8 mouse cellular contexts compared by ENCODE assay signal in the genomic region with DNA sequence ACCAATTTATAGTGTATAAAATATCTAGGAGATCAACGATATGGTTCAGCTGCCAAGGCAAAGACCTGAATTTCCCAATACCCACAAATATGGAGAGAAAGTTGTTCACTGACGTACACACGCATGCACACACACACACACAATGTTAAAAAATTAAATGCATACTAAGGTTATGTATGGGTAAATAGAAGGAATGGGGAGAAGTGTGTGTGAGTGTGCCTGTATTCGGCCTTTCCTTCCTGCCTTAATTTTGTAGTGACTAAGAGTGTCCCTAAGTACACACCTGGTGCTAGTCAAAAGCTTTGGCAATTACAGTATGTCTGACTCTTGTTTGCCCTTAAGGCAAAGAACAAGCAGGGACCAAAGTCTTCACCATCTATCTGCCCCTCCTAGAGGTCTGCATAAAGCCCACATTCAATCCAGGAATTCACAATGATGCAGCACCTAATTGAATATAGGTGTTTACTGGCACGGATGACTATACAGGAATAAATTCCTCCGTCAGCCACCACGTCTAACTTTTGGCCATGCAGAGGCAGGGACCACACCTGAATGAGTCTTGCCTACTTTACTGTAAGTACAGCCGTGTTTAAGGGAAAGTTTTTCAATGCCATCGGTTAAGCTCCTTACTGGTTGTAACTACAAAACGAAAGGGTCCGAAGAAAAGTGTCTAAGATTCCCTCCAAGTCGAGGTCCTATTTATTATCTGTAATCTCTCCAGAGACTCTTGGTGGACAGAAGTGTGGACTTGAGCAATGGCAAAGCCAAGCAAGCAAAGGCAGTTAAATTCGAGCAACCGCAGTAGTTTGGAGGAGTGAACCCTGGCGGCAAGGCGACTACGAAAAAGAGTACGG. TPM values are rescaled to one million over a fixed set of nuclear protein-coding genes. Genes with fewer than 3 reads are reported as not detected.
DNase-seq lines count a peak whose midpoint lies in the region; ATAC-seq lines count a peak whose summit lies in the region.

No protein-coding gene starts in this region.

- DNase-seq in embryo, embryonic 9.5 days (ENCODE audit: extremely low spot score), result peak; percentile 18
- no peak for DNase-seq in embryo, embryonic 10 days (ENCODE audit: low spot score)
- peak; percentile 43 for DNase-seq in thymus, postnatal 0 days (ENCODE audit: low spot score)
- DNase-seq in thymus, adult 18-20 months, result no peak
- DNase-seq in limb, embryonic 10.5 days (ENCODE audit: low spot score), result no peak
- no peak for DNase-seq in frontal cortex, adult 2 months (ENCODE audit: extremely low spot score in 1 of 2, low spot score in 1 of 2)
- no peak for DNase-seq in spleen, postnatal 4 days (ENCODE audit: low spot score in 2 of 2)

- no peaks in the 10 kb centered on the region for H3K27me3 ChIP-seq in limb, embryonic 10.5 days (ENCODE audit: low read depth, poor library complexity, severe bottlenecking)
- H3K27me3 ChIP-seq in neural tube, embryonic 14.5 days (ENCODE audit: control insufficient read depth, insufficient read depth, low read length), result no peaks in the 10 kb centered on the region

- peak overlapping the region; percentile 71 for H3K9ac ChIP-seq in neural tube, embryonic 14.5 days (replicated peaks; ENCODE audit: low read depth, low read length)

- WGBS in limb, embryonic 10.5 days, result 28% methylated on average over 18 of the region's 18 CpGs
- 28% methylated on average over 18 of the region's 18 CpGs for WGBS in neural tube, embryonic 14.5 days

- peak overlapping the region; percentile 92 for H3K27ac ChIP-seq in limb, embryonic 10.5 days
- H3K27ac ChIP-seq in neural tube, embryonic 14.5 days (ENCODE audit: low read depth, low read length), result peak overlapping the region; percentile 78

- peaks cover 24% of the 10 kb centered on the region for H3K4me1 ChIP-seq in limb, embryonic 10.5 days
- peaks cover 14% of the 10 kb centered on the region; the same call in 1 of the 2 replicates for H3K4me1 ChIP-seq in neural tube, embryonic 14.5 days (ENCODE audit: control insufficient read depth, insufficient read depth, low read length)

- H3K4me2 ChIP-seq in neural tube, embryonic 14.5 days (ENCODE audit: low read depth, low read length), result peak overlapping the region; percentile 63

- H3K9me3 ChIP-seq in limb, embryonic 10.5 days (replicated peaks), result no peaks in the 10 kb centered on the region
- no peaks in the 10 kb centered on the region for H3K9me3 ChIP-seq in neural tube, embryonic 14.5 days (ENCODE audit: control insufficient read depth, low read length)

- peaks cover 15% of the 10 kb centered on the region for H3K36me3 ChIP-seq in limb, embryonic 10.5 days
- H3K36me3 ChIP-seq in neural tube, embryonic 14.5 days (ENCODE audit: control insufficient read depth, insufficient read depth, low read length), result no peaks in the 10 kb centered on the region

- H3K4me3 ChIP-seq in limb, embryonic 10.5 days, result peak overlapping the region; percentile 71
- H3K4me3 ChIP-seq in neural tube, embryonic 14.5 days (ENCODE audit: low read depth, low read length), result peak overlapping the region; percentile 62

- no peak for ATAC-seq in neural tube, embryonic 14.5 days (ENCODE audit: low read depth)

RNA-seq across cellular contexts. Expression of a gene that starts 12.7 kb away (rescaled TPM):
- polyA plus RNA-seq in thymus, postnatal 0 days (2015; fragmentation: Nextera tagmentation; extraction: Ambion mirVana), result 12.6 and 14.8 TPM in 2 replicates
- 0.49 and 0.51 TPM in 2 replicates for polyA plus RNA-seq in limb, embryonic 10.5 days (2016; fragmentation: Nextera tagmentation; extraction: Ambion mirVana)
- 3.9 and 5.5 TPM in 2 replicates for polyA plus RNA-seq in neural tube, embryonic 14.5 days (2014; fragmentation: Nextera tagmentation; extraction: Ambion mirVana)
- polyA plus RNA-seq in frontal cortex, adult 2 months (2012; rRNA removed), result 1.0 and 1.1 TPM in 2 replicates

RNA-seq across cellular contexts. Expression of a gene that starts 15.2 kb away (rescaled TPM):
- 200 and 204 TPM in 2 replicates for polyA plus RNA-seq in thymus, postnatal 0 days (2015; fragmentation: Nextera tagmentation; extraction: Ambion mirVana)
- 202 and 206 TPM in 2 replicates for polyA plus RNA-seq in limb, embryonic 10.5 days (2016; fragmentation: Nextera tagmentation; extraction: Ambion mirVana)
- 159 and 179 TPM in 2 replicates for polyA plus RNA-seq in neural tube, embryonic 14.5 days (2014; fragmentation: Nextera tagmentation; extraction: Ambion mirVana)
- 110 and 123 TPM in 2 replicates for polyA plus RNA-seq in frontal cortex, adult 2 months (2012; rRNA removed)

RNA-seq across cellular contexts. Expression of a gene that starts 35.2 kb away (rescaled TPM):
- polyA plus RNA-seq in thymus, postnatal 0 days (2015; fragmentation: Nextera tagmentation; extraction: Ambion mirVana), result 42.7 and 51.9 TPM in 2 replicates
- polyA plus RNA-seq in limb, embryonic 10.5 days (2016; fragmentation: Nextera tagmentation; extraction: Ambion mirVana), result 40.5 and 57.5 TPM in 2 replicates
- 127 and 130 TPM in 2 replicates for polyA plus RNA-seq in neural tube, embryonic 14.5 days (2014; fragmentation: Nextera tagmentation; extraction: Ambion mirVana)
- polyA plus RNA-seq in frontal cortex, adult 2 months (2012; rRNA removed), result 39.7 and 41.6 TPM in 2 replicates

Comparison
In these comparisons a context has a peak if more than half of its experiments do, and no peak if none do; other contexts are left out.
1. DNase-seq: peak in embryo, embryonic 9.5 days (single experiment) and thymus, postnatal 0 days (single experiment); none in embryo, embryonic 10 days (single experiment), thymus, adult 18-20 months (0 of 2), limb, embryonic 10.5 days (single experiment), frontal cortex, adult 2 months (0 of 2) and spleen, postnatal 4 days (0 of 2).